Mouse (Mus musculus) olfactory bulb, adult 2 months (tissue): Measurements from ENCODE around the gene Tex45.

Experiments
- CTCF ChIP-seq: fragments of 200-500 bp; IDR thresholded peaks from 2 replicates; pipeline ENCODE4 v1.5.1; 2012; ENCODE audit warnings: low read depth, mild to moderate bottlenecking, low read length, moderate library complexity; ENCODE audit not compliant: insufficient read depth
- POLR2A ChIP-seq: fragments of 200-500 bp; IDR thresholded peaks from 2 replicates; pipeline ENCODE4 v1.6.1; 2012; ENCODE audit warnings: mild to moderate bottlenecking, low read depth, low read length, moderate library complexity; ENCODE audit not compliant: insufficient read depth

DNA sequence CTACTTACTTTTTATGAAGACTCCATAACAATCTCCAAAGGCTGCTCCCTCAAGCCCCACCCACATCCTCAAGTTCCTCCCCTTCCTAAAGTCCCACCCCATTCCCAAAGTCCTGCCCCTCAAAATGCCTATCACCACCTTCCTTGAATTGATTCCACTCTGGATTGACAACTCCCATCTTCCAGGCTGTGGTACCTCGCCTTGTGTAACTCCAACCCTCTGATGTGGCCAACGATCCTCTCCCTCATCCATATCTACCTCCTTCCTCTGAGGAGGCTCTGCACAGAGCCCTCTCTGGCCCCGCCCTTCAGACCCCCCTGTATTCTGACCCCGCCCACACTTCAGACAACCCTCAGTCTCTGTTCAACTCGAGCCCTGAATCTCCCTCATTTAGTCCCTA lies 14.5 kb downstream of the Tex45 start:
- no peak for TF ChIP-seq CTCF
- no peak for TF ChIP-seq POLR2A
